Mouse (Mus musculus) olfactory bulb, adult 2 months (tissue): Measurements from ENCODE around the gene Gpd1. TPM values are rescaled to one million over a fixed set of nuclear protein-coding genes. Genes with fewer than 3 reads are reported as not detected.
A peak's percentile ranks its signal among the peaks of the same experiment; 100 is the strongest.

Experiments
- H3K27ac ChIP-seq: fragments of 200-500 bp; 2 replicates; pipeline ENCODE4 v1.5.1; 2012; ENCODE audit warnings: low read depth, low read length; ENCODE audit not compliant: insufficient read depth
- H3K4me1 ChIP-seq: fragments of 200-500 bp; 2 replicates; pipeline ENCODE4 v1.6.1; 2012; ENCODE audit warnings: low read length; ENCODE audit not compliant: control insufficient read depth, insufficient read depth
- H3K4me3 ChIP-seq: fragments of 200-500 bp; 2 replicates; pipeline ENCODE4 v1.5.1; 2012; ENCODE audit warnings: mild to moderate bottlenecking, low read depth, low read length, moderate library complexity; ENCODE audit not compliant: insufficient read depth
- CTCF ChIP-seq: fragments of 200-500 bp; IDR thresholded peaks from 2 replicates; pipeline ENCODE4 v1.5.1; 2012; ENCODE audit warnings: low read depth, mild to moderate bottlenecking, low read length, moderate library complexity; ENCODE audit not compliant: insufficient read depth
- POLR2A ChIP-seq: fragments of 200-500 bp; IDR thresholded peaks from 2 replicates; pipeline ENCODE4 v1.6.1; 2012; ENCODE audit warnings: mild to moderate bottlenecking, low read depth, low read length, moderate library complexity; ENCODE audit not compliant: insufficient read depth
- WGBS: fragments of 180-500 bp; shearing (Covaris S2); methylation state at CpG from one replicate; pipeline ENCODE4 v1.1.7; 2018; 5-methylcytosine and 5-hydroxymethylcytosine counted together
- polyA plus RNA-seq: library from polyadenylated mRNA; stranded (reverse); fragments of >200 nt; gene quantifications from 2 replicates; pipeline ENCODE4 v1.2.4, GENCODE M21; 2012; ENCODE audit warnings: low replicate concordance; ENCODE audit not compliant: missing spikeins, insufficient read depth, insufficient read length

Gpd1 gene
- polyA plus RNA-seq, 1 experiment: not detected

GRCm38 (mm10) chr15:99733186-99733585 lies 15.9 kb downstream of the Gpd1 start:
- Histone ChIP-seq H3K4me3 (no peak overlapping the region), H3K27ac (no peak overlapping the region), H3K4me1 (peaks cover 6% of the 10 kb centered on the region)
- 93% methylated on average over 5 of the region's 5 CpGs for WGBS
- TF ChIP-seq CTCF: no peak
- TF ChIP-seq POLR2A: no peak

- TF ChIP-seq POLR2A: no peak
- no peak for TF ChIP-seq CTCF
- 88% methylated on average over 2 of the region's 2 CpGs for whole genome bisulfite sequencing
- Histone ChIP-seq H3K4me1 (peaks cover 6% of the 10 kb centered on the region), H3K27ac (no peak overlapping the region), H3K4me3 (no peak overlapping the region)
Observed at GRCm38 (mm10) chr15:99735631-99736030, 18.3 kb downstream of the Gpd1 start.

- TF ChIP-seq CTCF (no peak), POLR2A (no peak)
- 36% methylated on average over 11 of the region's 11 CpGs for WGBS
Observed at GRCm38 (mm10) chr15:99736675-99737074, 19.4 kb downstream of the Gpd1 start.

GRCm38 (mm10) chr15:99740229-99740628 lies 22.9 kb downstream of the Gpd1 start:
- TF ChIP-seq POLR2A: no peak
- no peak for TF ChIP-seq CTCF
- Histone ChIP-seq H3K4me3 (no peak overlapping the region), H3K4me1 (peaks cover 6% of the 10 kb centered on the region), H3K27ac (no peak overlapping the region)
- 60% methylated on average over 4 of the region's 4 CpGs for WGBS

More at GRCm38 (mm10) chr15:99736675-99737074, 19.4 kb downstream of the Gpd1 start:
- Histone ChIP-seq H3K4me1 (peaks cover 6% of the 10 kb centered on the region), H3K27ac (peak overlapping the region; percentile 64), H3K4me3 (no peak overlapping the region)

GRCm38 (mm10) chr15:99754204-99754603 lies 36.9 kb downstream of the Gpd1 start:
- WGBS: 47% methylated on average over 3 of the region's 3 CpGs
- Histone ChIP-seq H3K4me1 (0 out of 2 replicates have a peak, but pooled peaks cover 2% of the 10 kb centered on the region), H3K4me3 (no peak overlapping the region), H3K27ac (no peak overlapping the region)
- TF ChIP-seq CTCF (no peak), POLR2A (no peak)

GRCm38 (mm10) chr15:99767467-99767866 lies 50.2 kb downstream of the Gpd1 start:
- Histone ChIP-seq H3K4me3 (no peak overlapping the region), H3K27ac (no peak overlapping the region), H3K4me1 (peaks cover 1% of the 10 kb centered on the region; the same call in 1 of the 2 replicates)
- TF ChIP-seq CTCF (no peak), POLR2A (no peak)
- 76% methylated on average over 4 of the region's 4 CpGs for WGBS

GRCm38 (mm10) chr15:99768761-99769160 lies 51.4 kb downstream of the Gpd1 start:
- TF ChIP-seq CTCF (no peak), POLR2A (no peak)
- Histone ChIP-seq H3K4me3 (no peak overlapping the region), H3K4me1 (peaks cover 4% of the 10 kb centered on the region; the same call in 1 of the 2 replicates), H3K27ac (no peak overlapping the region)
- 94% methylated on average over 1 of the region's 1 CpGs for WGBS

GRCm38 (mm10) chr15:99771004-99771500 lies 53.7 kb downstream of the Gpd1 start:
- TF ChIP-seq POLR2A (no peak), CTCF (no peak)
- 14% methylated on average over 5 of the region's 5 CpGs for WGBS
- peak overlapping the region; percentile 92 for H3K4me3 ChIP-seq

GRCm38 (mm10) chr15:99771601-99772276 lies 54.4 kb downstream of the Gpd1 start:
- under 1% methylated on average over 59 of the region's 59 CpGs for WGBS
- Histone ChIP-seq H3K27ac (peak overlapping the region; percentile 90), H3K4me3 (peak overlapping the region; percentile 92)

More at GRCm38 (mm10) chr15:99771004-99771500, 53.7 kb downstream of the Gpd1 start:
- no peak overlapping the region for H3K27ac ChIP-seq
- peaks cover 4% of the 10 kb centered on the region; the same call in 1 of the 2 replicates for H3K4me1 ChIP-seq

More at GRCm38 (mm10) chr15:99771601-99772276, 54.4 kb downstream of the Gpd1 start:
- TF ChIP-seq CTCF: no peak
- no peak for TF ChIP-seq POLR2A
- H3K4me1 ChIP-seq: peaks cover 4% of the 10 kb centered on the region; the same call in 1 of the 2 replicates
